Mouse (Mus musculus) megakaryocyte, adult 5-6 weeks (primary cell): ENCODE data around the gene Stard3nl. TPM values are rescaled to one million over a fixed set of nuclear protein-coding genes. Genes with fewer than 3 reads are reported as not detected.

Experiments used
- ATAC-seq: 2 replicates; pipeline ENCODE4 v1.8.0; 2016; ENCODE audit warnings: mild to moderate bottlenecking, inconsistent platforms; ENCODE audit not compliant: poor library complexity, severe bottlenecking
- total RNA-seq, 2 experiments: library from RNA; stranded (forward) in 1 of 2; stranded (reverse) in 1 of 2; fragments of 153-499, 151-499 nt in 1 of 2; fragments of 221-1000, 200-1000 nt in 1 of 2; gene quantifications; 2 replicates each; pipeline versions ENCODE4 v1.2.3 to v1.2.4; 2015 to 2017

The Stard3nl gene
- total RNA-seq (2015) (109 and 113 TPM in 2 replicates), total RNA-seq (2017) (65.5 and 72.3 TPM in 2 replicates)

GRCm38 (mm10) chr13:19395688-19396354, at the start of gene Stard3nl:
Gene Stard3nl, minus strand, starts transcription at chr13:19395795.
- ATAC-seq = peak; percentile 98

GRCm38 (mm10) chr13:19438040-19438439, 42.4 kb upstream of the Stard3nl start:
- ATAC-seq = no peak

GRCm38 (mm10) chr13:19429812-19430370, 34.3 kb upstream of the Stard3nl start:
- peak; percentile 62 for ATAC-seq

- ATAC-seq = no peak
Observed at GRCm38 (mm10) chr13:19428076-19428475, 32.5 kb upstream of the Stard3nl start.

GRCm38 (mm10) chr13:19424563-19424962, 29.0 kb upstream of the Stard3nl start:
- no peak for ATAC-seq

- no peak for ATAC-seq
Observed at GRCm38 (mm10) chr13:19422521-19422920, 26.9 kb upstream of the Stard3nl start.

GRCm38 (mm10) chr13:19417885-19418521, 22.4 kb upstream of the Stard3nl start:
- ATAC-seq = peak; percentile 72

- ATAC-seq = peak; percentile 86
Observed at GRCm38 (mm10) chr13:19415894-19416531, 20.4 kb upstream of the Stard3nl start.

- ATAC-seq = no peak
Observed at GRCm38 (mm10) chr13:19415337-19415736, 19.7 kb upstream of the Stard3nl start.

GRCm38 (mm10) chr13:19412334-19412939, 16.8 kb upstream of the Stard3nl start:
- ATAC-seq = no peak

GRCm38 (mm10) chr13:19411886-19412285, 16.3 kb upstream of the Stard3nl start:
- ATAC-seq = no peak

GRCm38 (mm10) chr13:19410694-19411093, 15.1 kb upstream of the Stard3nl start:
- no peak for ATAC-seq

GRCm38 (mm10) chr13:19407953-19408352, 12.4 kb upstream of the Stard3nl start:
- ATAC-seq = no peak

- ATAC-seq = no peak
Observed at GRCm38 (mm10) chr13:19404623-19405022, 9.0 kb upstream of the Stard3nl start.

GRCm38 (mm10) chr13:19394798-19395687, 552 bp downstream of the Stard3nl start:
- ATAC-seq = peak; percentile 41

- ATAC-seq = peak; percentile 31; the same call in 1 of the 2 replicates
Observed at GRCm38 (mm10) chr13:19394171-19394570, 1.4 kb downstream of the Stard3nl start.

GRCm38 (mm10) chr13:19393731-19394130, 1.9 kb downstream of the Stard3nl start:
- ATAC-seq = no peak

- no peak for ATAC-seq
Observed at GRCm38 (mm10) chr13:19391608-19392007, 4.0 kb downstream of the Stard3nl start.

GRCm38 (mm10) chr13:19390296-19390695, 5.3 kb downstream of the Stard3nl start:
- ATAC-seq = no peak

- no peak for ATAC-seq
Observed at GRCm38 (mm10) chr13:19389896-19390295, 5.7 kb downstream of the Stard3nl start.
